Mouse (Mus musculus): ENCODE data around the gene Cracr2a. TPM values are rescaled to one million over a fixed set of nuclear protein-coding genes. Genes with fewer than 3 reads are reported as not detected.

The Cracr2a gene
- polyA plus RNA-seq, 2 experiments = 0.35 to 0.51 TPM

GRCm38 (mm10) chr6:127670031-127670430, 108.9 kb downstream of the Cracr2a start:
- Histone ChIP-seq H3K9me3 (ENCODE audit: control insufficient read depth, low read length) (no peaks in the 10 kb centered on the region), H3K27me3 (ENCODE audit: control insufficient read depth, insufficient read depth, low read length) (no peaks in the 10 kb centered on the region), H3K4me3 (ENCODE audit: insufficient read depth in 1 of 2, low read depth in 2 of 2, low read length in 2 of 2) (no peak overlapping the region), H3K36me3 (replicated peaks; ENCODE audit: control insufficient read depth, insufficient read depth, low read depth) (no peaks in the 10 kb centered on the region), H3K9ac (replicated peaks) (no peak overlapping the region), H3K27ac (no peak overlapping the region), H3K4me2 (ENCODE audit: low read depth) (no peak overlapping the region), H3K4me1 (replicated peaks; ENCODE audit: control insufficient read depth in 2 of 2, insufficient read depth in 2 of 2, low read length in 1 of 2) (no peaks in the 10 kb centered on the region)
- DNase-seq (ENCODE audit: low read depth in 3 of 3, low spot score in 3 of 3) (no peak), ATAC-seq (ENCODE audit: insufficient read depth) (no peak)
- TF ChIP-seq EP300 (IDR thresholded peaks at IDR 0.05; ENCODE audit: low read depth) = no peak
- TF ChIP-seq CTCF (IDR thresholded peaks at IDR 0.05; ENCODE audit: low read depth) = peak; percentile 21; the same call in 1 of the 2 replicates
- 68% methylated on average over 4 of the region's 4 CpGs for WGBS (ENCODE audit: insufficient replicate concordance)

DNA sequence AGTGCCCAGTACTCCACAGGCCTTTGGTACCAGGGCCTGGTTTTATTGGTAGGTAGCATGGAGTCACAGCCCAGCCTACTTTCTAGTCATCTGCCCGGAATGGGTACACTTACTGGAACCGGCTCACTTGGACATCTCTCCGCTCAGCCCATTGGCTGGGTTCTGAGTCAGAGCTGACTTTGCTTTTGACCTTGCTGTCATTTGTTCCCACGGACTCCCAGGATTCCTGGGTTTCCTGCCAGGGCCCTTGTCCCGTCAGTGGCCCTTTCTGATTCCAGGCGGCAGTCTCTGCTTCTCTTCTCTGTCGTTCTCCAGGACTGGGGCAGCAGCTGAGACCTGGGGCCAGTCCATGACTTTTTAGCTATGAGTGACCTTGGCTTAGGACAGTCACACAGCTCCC, 110.9 kb downstream of the Cracr2a start:
- H3K36me3 ChIP-seq (replicated peaks; ENCODE audit: control insufficient read depth, insufficient read depth, low read depth) = no peaks in the 10 kb centered on the region
- no peak overlapping the region for H3K4me3 ChIP-seq (ENCODE audit: insufficient read depth in 1 of 2, low read depth in 2 of 2, low read length in 2 of 2)
- ATAC-seq (ENCODE audit: insufficient read depth) = no peak
- H3K4me2 ChIP-seq (ENCODE audit: low read depth) = no peak overlapping the region
- no peaks in the 10 kb centered on the region for H3K4me1 ChIP-seq (replicated peaks; ENCODE audit: control insufficient read depth in 2 of 2, insufficient read depth in 2 of 2, low read length in 1 of 2)
- H3K9ac ChIP-seq (replicated peaks) = no peak overlapping the region
- TF ChIP-seq CTCF (IDR thresholded peaks at IDR 0.05; ENCODE audit: low read depth) (no peak), EP300 (IDR thresholded peaks at IDR 0.05; ENCODE audit: low read depth) (no peak)
- H3K27me3 ChIP-seq (ENCODE audit: control insufficient read depth, insufficient read depth, low read length) = no peaks in the 10 kb centered on the region
- no peaks in the 10 kb centered on the region for H3K9me3 ChIP-seq (ENCODE audit: control insufficient read depth, low read length)
- H3K27ac ChIP-seq = no peak overlapping the region
- no peak for DNase-seq (ENCODE audit: low read depth in 3 of 3, low spot score in 3 of 3)
- WGBS (ENCODE audit: insufficient replicate concordance) = 74% methylated on average over 7 of the region's 7 CpGs

DNA sequence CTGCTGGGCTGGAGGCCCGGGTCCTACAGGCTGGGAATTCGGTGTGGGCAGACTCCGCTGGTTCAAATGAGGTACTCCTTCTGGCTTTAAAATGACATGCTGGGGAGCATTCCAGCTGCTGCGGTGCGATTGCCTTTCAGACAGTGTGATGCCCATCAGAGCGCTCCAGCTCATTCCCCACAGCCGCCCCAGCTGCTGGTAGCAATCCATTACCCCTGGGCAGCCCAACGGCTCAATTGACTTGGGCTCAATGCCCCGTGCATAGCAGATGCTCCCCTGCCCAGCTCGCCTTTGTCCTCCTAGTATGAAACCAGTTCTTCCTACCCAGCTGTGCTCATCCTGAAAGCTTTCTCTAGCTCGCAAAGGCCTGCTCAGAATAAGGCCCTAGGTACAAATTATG, 115.7 kb downstream of the Cracr2a start:
- WGBS (ENCODE audit: insufficient replicate concordance) = 57% methylated on average over 11 of the region's 11 CpGs
- ATAC-seq (ENCODE audit: insufficient read depth) (no peak), DNase-seq (ENCODE audit: low read depth in 3 of 3, low spot score in 3 of 3) (no peak)
- no peaks in the 10 kb centered on the region for H3K9me3 ChIP-seq (ENCODE audit: control insufficient read depth, low read length)
- no peak for TF ChIP-seq EP300 (IDR thresholded peaks at IDR 0.05; ENCODE audit: low read depth)
- TF ChIP-seq CTCF (IDR thresholded peaks at IDR 0.05; ENCODE audit: low read depth) = no peak
- no peak overlapping the region for H3K27ac ChIP-seq
- no peaks in the 10 kb centered on the region for H3K36me3 ChIP-seq (replicated peaks; ENCODE audit: control insufficient read depth, insufficient read depth, low read depth)
- H3K4me1 ChIP-seq (replicated peaks; ENCODE audit: control insufficient read depth in 2 of 2, insufficient read depth in 2 of 2, low read length in 1 of 2) = no peaks in the 10 kb centered on the region
- no peak overlapping the region for H3K4me3 ChIP-seq (ENCODE audit: insufficient read depth in 1 of 2, low read depth in 2 of 2, low read length in 2 of 2)
- H3K9ac ChIP-seq (replicated peaks) = no peak overlapping the region
- H3K27me3 ChIP-seq (ENCODE audit: control insufficient read depth, insufficient read depth, low read length) = no peaks in the 10 kb centered on the region
- H3K4me2 ChIP-seq (ENCODE audit: low read depth) = no peak overlapping the region

- Histone ChIP-seq H3K9ac (replicated peaks) (no peak overlapping the region), H3K9me3 (ENCODE audit: control insufficient read depth, low read length) (no peaks in the 10 kb centered on the region), H3K36me3 (replicated peaks; ENCODE audit: control insufficient read depth, insufficient read depth, low read depth) (no peaks in the 10 kb centered on the region), H3K27me3 (ENCODE audit: control insufficient read depth, insufficient read depth, low read length) (no peaks in the 10 kb centered on the region), H3K4me1 (replicated peaks; ENCODE audit: control insufficient read depth in 2 of 2, insufficient read depth in 2 of 2, low read length in 1 of 2) (no peaks in the 10 kb centered on the region), H3K4me2 (ENCODE audit: low read depth) (no peak overlapping the region), H3K27ac (no peak overlapping the region), H3K4me3 (ENCODE audit: insufficient read depth in 1 of 2, low read depth in 2 of 2, low read length in 2 of 2) (no peak overlapping the region)
- TF ChIP-seq EP300 (IDR thresholded peaks at IDR 0.05; ENCODE audit: low read depth) (no peak), CTCF (IDR thresholded peaks at IDR 0.05; ENCODE audit: low read depth) (no peak)
- WGBS (ENCODE audit: insufficient replicate concordance) = 65% methylated on average over 9 of the region's 9 CpGs
- DNase-seq (ENCODE audit: low read depth in 3 of 3, low spot score in 3 of 3) = no peak
- ATAC-seq (ENCODE audit: insufficient read depth) = no peak
These were observed 117.2 kb downstream of the Cracr2a start for GRCm38 (mm10) chr6:127678320-127678719.

DNA sequence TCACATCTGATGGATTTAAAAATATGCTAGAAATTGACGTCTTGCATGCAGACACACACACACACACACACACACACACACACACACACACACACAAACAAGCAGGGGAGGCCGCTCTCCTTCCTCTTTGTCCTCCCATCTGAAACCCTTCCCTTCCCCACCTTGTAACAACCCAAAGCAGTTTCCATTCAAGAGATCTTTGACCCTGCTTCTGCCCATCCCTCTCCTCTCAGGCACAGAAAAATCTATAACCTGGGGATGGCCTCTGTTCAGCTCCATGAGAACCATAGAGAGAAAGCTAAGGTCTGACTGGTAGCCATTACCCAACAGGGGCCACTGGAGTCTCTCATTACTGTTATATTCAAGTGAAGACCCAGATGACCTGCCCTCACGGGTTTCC, 117.9 kb downstream of the Cracr2a start:
- H3K36me3 ChIP-seq (replicated peaks; ENCODE audit: control insufficient read depth, insufficient read depth, low read depth) = no peaks in the 10 kb centered on the region
- no peak overlapping the region for H3K4me2 ChIP-seq (ENCODE audit: low read depth)
- H3K4me1 ChIP-seq (replicated peaks; ENCODE audit: control insufficient read depth in 2 of 2, insufficient read depth in 2 of 2, low read length in 1 of 2) = no peaks in the 10 kb centered on the region
- no peak overlapping the region for H3K27ac ChIP-seq
- DNase-seq (ENCODE audit: low read depth in 3 of 3, low spot score in 3 of 3) = no peak
- no peaks in the 10 kb centered on the region for H3K27me3 ChIP-seq (ENCODE audit: control insufficient read depth, insufficient read depth, low read length)
- 41% methylated on average over 3 of the region's 3 CpGs for WGBS (ENCODE audit: insufficient replicate concordance)
- H3K9me3 ChIP-seq (ENCODE audit: control insufficient read depth, low read length) = no peaks in the 10 kb centered on the region
- H3K9ac ChIP-seq (replicated peaks) = no peak overlapping the region
- TF ChIP-seq EP300 (IDR thresholded peaks at IDR 0.05; ENCODE audit: low read depth) = no peak
- TF ChIP-seq CTCF (IDR thresholded peaks at IDR 0.05; ENCODE audit: low read depth) = no peak
- ATAC-seq (ENCODE audit: insufficient read depth) = no peak
- H3K4me3 ChIP-seq (ENCODE audit: insufficient read depth in 1 of 2, low read depth in 2 of 2, low read length in 2 of 2) = no peak overlapping the region

All from liver, embryonic 14.5 days (tissue).